Mouse (Mus musculus) cerebellum, postnatal 10 days (tissue): ENCODE results near the gene Anks1.

Experiments used
- DNase-seq, 2 experiments: peaks; one replicate each; pipeline ENCODE4 v3.0.0; 2021; ENCODE audit warnings: mixed read lengths in 2 of 2

The Anks1 gene

GRCm38 (mm10) chr17:28022854-28023655 lies 113.9 kb downstream of the Anks1 start:
- DNase-seq: peak; percentile 70 to 75

- DNase-seq: no peak
These were observed 116.4 kb downstream of the Anks1 start for GRCm38 (mm10) chr17:28025541-28025961.

- peak; percentile 70 to 75 for DNase-seq
These were observed 117.2 kb downstream of the Anks1 start for GRCm38 (mm10) chr17:28026111-28026872.

- no peak for DNase-seq
These were observed 118.1 kb downstream of the Anks1 start for GRCm38 (mm10) chr17:28027197-28027596.

- no peak for DNase-seq
These were observed 119.1 kb downstream of the Anks1 start for GRCm38 (mm10) chr17:28028236-28028635.

GRCm38 (mm10) chr17:28029308-28029707 lies 120.2 kb downstream of the Anks1 start:
- no peak for DNase-seq

- DNase-seq: peak; percentile 73 to 79
These were observed 121.3 kb downstream of the Anks1 start for GRCm38 (mm10) chr17:28030446-28030845.

- DNase-seq: no peak
These were observed 122.3 kb downstream of the Anks1 start for GRCm38 (mm10) chr17:28031281-28031941.

GRCm38 (mm10) chr17:28032219-28032618 lies 123.1 kb downstream of the Anks1 start:
- no peak for DNase-seq

- no peak for DNase-seq
These were observed 124.0 kb downstream of the Anks1 start for GRCm38 (mm10) chr17:28033046-28033580.

- DNase-seq: no peak
These were observed 125.9 kb downstream of the Anks1 start for GRCm38 (mm10) chr17:28034986-28035385.

GRCm38 (mm10) chr17:28036813-28037756 lies 128.0 kb downstream of the Anks1 start:
- peak; percentile 67 for DNase-seq

- DNase-seq: peak in 1 of 2 experiments; percentile 38
These were observed 131.5 kb downstream of the Anks1 start for GRCm38 (mm10) chr17:28040620-28041019.

- DNase-seq: no peak
These were observed 132.2 kb downstream of the Anks1 start for GRCm38 (mm10) chr17:28041298-28041697.

- peak; percentile 84 to 85 for DNase-seq
These were observed 133.2 kb downstream of the Anks1 start for GRCm38 (mm10) chr17:28042299-28042771.

- DNase-seq: no peak
These were observed 137.9 kb downstream of the Anks1 start for GRCm38 (mm10) chr17:28047017-28047416.

GRCm38 (mm10) chr17:28047520-28047919 lies 138.4 kb downstream of the Anks1 start:
- peak in 1 of 2 experiments; percentile 48 for DNase-seq

- peak; percentile 64 to 65 for DNase-seq
These were observed 139.3 kb downstream of the Anks1 start for GRCm38 (mm10) chr17:28048425-28048824.

- peak in 1 of 2 experiments; percentile 64 for DNase-seq
These were observed 141.1 kb downstream of the Anks1 start for GRCm38 (mm10) chr17:28050210-28050609.

- DNase-seq: peak; percentile 62 to 74
These were observed 143.3 kb downstream of the Anks1 start for GRCm38 (mm10) chr17:28052293-28052863.

GRCm38 (mm10) chr17:28058346-28058745 lies 149.2 kb downstream of the Anks1 start:
- no peak for DNase-seq
